Mouse (Mus musculus): Measurements from ENCODE around the gene Taf3. TPM values are rescaled to one million over a fixed set of nuclear protein-coding genes. Genes with fewer than 3 reads are reported as not detected.
A peak's percentile ranks its signal among the peaks of the same experiment; 100 is the strongest.

Gene Taf3
- polyA plus RNA-seq, 1 experiment from 2014 or later, result 12.6 TPM

- Histone ChIP-seq H3K27me3 (ENCODE audit: insufficient read depth, low read length) (no peaks in the 10 kb centered on the region), H3K4me1 (replicated peaks; ENCODE audit: insufficient read depth, low read length) (no peaks in the 10 kb centered on the region), H3K27ac (no peak overlapping the region), H3K4me2 (ENCODE audit: low read length) (peak overlapping the region; percentile 30; the same call in 1 of the 2 replicates), H3K9me3 (replicated peaks; ENCODE audit: low read length) (no peaks in the 10 kb centered on the region), H3K36me3 (ENCODE audit: insufficient read depth, low read length) (no peaks in the 10 kb centered on the region), H3K4me3 (replicated peaks; ENCODE audit: low read depth, low read length) (no peak overlapping the region), H3K9ac (ENCODE audit: low read depth, low read length) (peak overlapping the region; percentile 31; the same call in 1 of the 2 replicates)
- WGBS, result 85% methylated on average over 4 of the region's 4 CpGs
- no peak for TF ChIP-seq CTCF (IDR thresholded peaks at IDR 0.05; ENCODE audit: low read depth)
- no peak for DNase-seq (ENCODE audit: low spot score)
- no peak for ATAC-seq (replicated peaks; ENCODE audit: low FRiP score, low read depth)
Observed at GRCm38 (mm10) chr2:10008593-10008992, 39.8 kb downstream of the Taf3 start.

GRCm38 (mm10) chr2:10004960-10005621, 43.3 kb downstream of the Taf3 start:
- Histone ChIP-seq H3K4me1 (replicated peaks; ENCODE audit: insufficient read depth, low read length) (0 out of 2 replicates have a peak, but pooled peaks cover 2% of the 10 kb centered on the region), H3K27ac (no peak overlapping the region; the same call in 1 of the 2 replicates), H3K36me3 (ENCODE audit: insufficient read depth, low read length) (no peaks in the 10 kb centered on the region), H3K27me3 (ENCODE audit: insufficient read depth, low read length) (no peaks in the 10 kb centered on the region), H3K4me3 (replicated peaks; ENCODE audit: low read depth, low read length) (no peak overlapping the region), H3K9me3 (replicated peaks; ENCODE audit: low read length) (no peaks in the 10 kb centered on the region), H3K4me2 (ENCODE audit: low read length) (no peak overlapping the region), H3K9ac (ENCODE audit: low read depth, low read length) (no peak overlapping the region)
- DNase-seq (ENCODE audit: low spot score), result no peak
- TF ChIP-seq CTCF (IDR thresholded peaks at IDR 0.05; ENCODE audit: low read depth), result 0 out of 2 replicates have a peak, but pooled peaks have one; percentile 17
- ATAC-seq (replicated peaks; ENCODE audit: low FRiP score, low read depth), result peak; percentile 61; the same call in 1 of the 2 replicates
- 81% methylated on average over 8 of the region's 8 CpGs for WGBS

GRCm38 (mm10) chr2:10003358-10003757, 45.0 kb downstream of the Taf3 start:
- no peak for TF ChIP-seq CTCF (IDR thresholded peaks at IDR 0.05; ENCODE audit: low read depth)
- H3K27me3 ChIP-seq (ENCODE audit: insufficient read depth, low read length), result no peaks in the 10 kb centered on the region
- DNase-seq (ENCODE audit: low spot score) (no peak), ATAC-seq (replicated peaks; ENCODE audit: low FRiP score, low read depth) (no peak)
- H3K9ac ChIP-seq (ENCODE audit: low read depth, low read length), result no peak overlapping the region
- no peak overlapping the region for H3K27ac ChIP-seq
- H3K36me3 ChIP-seq (ENCODE audit: insufficient read depth, low read length), result no peaks in the 10 kb centered on the region
- no peak overlapping the region for H3K4me2 ChIP-seq (ENCODE audit: low read length)
- no peaks in the 10 kb centered on the region for H3K9me3 ChIP-seq (replicated peaks; ENCODE audit: low read length)
- WGBS, result 80% methylated on average over 5 of the region's 5 CpGs
- H3K4me3 ChIP-seq (replicated peaks; ENCODE audit: low read depth, low read length), result no peak overlapping the region
- H3K4me1 ChIP-seq (replicated peaks; ENCODE audit: insufficient read depth, low read length), result 0 out of 2 replicates have a peak, but pooled peaks cover 2% of the 10 kb centered on the region

GRCm38 (mm10) chr2:10001591-10001990, 46.8 kb downstream of the Taf3 start:
- Histone ChIP-seq H3K36me3 (ENCODE audit: insufficient read depth, low read length) (no peaks in the 10 kb centered on the region), H3K27me3 (ENCODE audit: insufficient read depth, low read length) (no peaks in the 10 kb centered on the region), H3K4me2 (ENCODE audit: low read length) (no peak overlapping the region), H3K9ac (ENCODE audit: low read depth, low read length) (no peak overlapping the region), H3K27ac (no peak overlapping the region), H3K4me3 (replicated peaks; ENCODE audit: low read depth, low read length) (no peak overlapping the region), H3K4me1 (replicated peaks; ENCODE audit: insufficient read depth, low read length) (0 out of 2 replicates have a peak, but pooled peaks cover 2% of the 10 kb centered on the region), H3K9me3 (replicated peaks; ENCODE audit: low read length) (no peaks in the 10 kb centered on the region)
- ATAC-seq (replicated peaks; ENCODE audit: low FRiP score, low read depth), result no peak
- TF ChIP-seq CTCF (IDR thresholded peaks at IDR 0.05; ENCODE audit: low read depth), result no peak
- WGBS, result 60% methylated on average over 2 of the region's 2 CpGs
- DNase-seq (ENCODE audit: low spot score), result no peak

GRCm38 (mm10) chr2:9997535-9997934, 50.9 kb downstream of the Taf3 start:
- ATAC-seq (replicated peaks; ENCODE audit: low FRiP score, low read depth) (no peak), DNase-seq (ENCODE audit: low spot score) (no peak)
- no peak overlapping the region for H3K27ac ChIP-seq
- H3K4me3 ChIP-seq (replicated peaks; ENCODE audit: low read depth, low read length), result no peak overlapping the region
- no peak overlapping the region for H3K9ac ChIP-seq (ENCODE audit: low read depth, low read length)
- 84% methylated on average over 7 of the region's 7 CpGs for WGBS
- TF ChIP-seq CTCF (IDR thresholded peaks at IDR 0.05; ENCODE audit: low read depth), result no peak
- H3K36me3 ChIP-seq (ENCODE audit: insufficient read depth, low read length), result no peaks in the 10 kb centered on the region
- no peaks in the 10 kb centered on the region for H3K27me3 ChIP-seq (ENCODE audit: insufficient read depth, low read length)
- H3K4me1 ChIP-seq (replicated peaks; ENCODE audit: insufficient read depth, low read length), result 0 out of 2 replicates have a peak, but pooled peaks cover 2% of the 10 kb centered on the region
- H3K9me3 ChIP-seq (replicated peaks; ENCODE audit: low read length), result no peaks in the 10 kb centered on the region
- H3K4me2 ChIP-seq (ENCODE audit: low read length), result no peak overlapping the region

- Histone ChIP-seq H3K4me1 (replicated peaks; ENCODE audit: insufficient read depth, low read length) (no peaks in the 10 kb centered on the region), H3K36me3 (ENCODE audit: insufficient read depth, low read length) (no peaks in the 10 kb centered on the region), H3K4me3 (replicated peaks; ENCODE audit: low read depth, low read length) (no peak overlapping the region), H3K9ac (ENCODE audit: low read depth, low read length) (no peak overlapping the region), H3K4me2 (ENCODE audit: low read length) (no peak overlapping the region), H3K27ac (no peak overlapping the region), H3K9me3 (replicated peaks; ENCODE audit: low read length) (no peaks in the 10 kb centered on the region), H3K27me3 (ENCODE audit: insufficient read depth, low read length) (no peaks in the 10 kb centered on the region)
- ATAC-seq (replicated peaks; ENCODE audit: low FRiP score, low read depth) (peak; percentile 72; the same call in 1 of the 2 replicates), DNase-seq (ENCODE audit: low spot score) (no peak)
- 53% methylated on average over 5 of the region's 5 CpGs for WGBS
- TF ChIP-seq CTCF (IDR thresholded peaks at IDR 0.05; ENCODE audit: low read depth), result no peak
Observed at GRCm38 (mm10) chr2:9996111-9996510, 52.3 kb downstream of the Taf3 start.
